Mouse (Mus musculus) midbrain, embryonic 13.5 days (tissue): Measurements from ENCODE around the gene Vmn1r217. TPM values are rescaled to one million over a fixed set of nuclear protein-coding genes. Genes with fewer than 3 reads are reported as not detected.

Experiments used
- polyA plus RNA-seq: library from polyadenylated mRNA; unstranded; fragments of >200 nt; fragmentation: Nextera tagmentation; extraction: Ambion mirVana; gene quantifications from 2 replicates; pipeline ENCODE4 v1.2.1, GENCODE M21; 2015

Gene Vmn1r217
- polyA plus RNA-seq, 1 experiment from 2014 or later: not detected

Other genes with a start within 250 kb of the Vmn1r217 start
- not detected in 2 replicates for gene Vmn1r212, start 234.0 kb downstream of the Vmn1r217 start, polyA plus RNA-seq
- not detected in 2 replicates for gene Vmn1r213, start 110.6 kb downstream of the Vmn1r217 start, polyA plus RNA-seq
- gene Vmn1r214, start 87.8 kb downstream of the Vmn1r217 start, polyA plus RNA-seq: not detected in 2 replicates
- gene Vmn1r215, start 50.2 kb downstream of the Vmn1r217 start, polyA plus RNA-seq: not detected in 2 replicates
- not detected in 2 replicates for gene Vmn1r218, start 14.9 kb upstream of the Vmn1r217 start, polyA plus RNA-seq
- gene Vmn1r219, start 41.1 kb upstream of the Vmn1r217 start, polyA plus RNA-seq: not detected in 2 replicates
- not detected in 2 replicates for gene Vmn1r220, start 69.7 kb upstream of the Vmn1r217 start, polyA plus RNA-seq
- not detected in 2 replicates for gene Vmn1r221, start 95.9 kb upstream of the Vmn1r217 start, polyA plus RNA-seq
- gene Vmn1r222, start 117.7 kb upstream of the Vmn1r217 start, polyA plus RNA-seq: not detected in 2 replicates
- not detected in 2 replicates for gene Vmn1r223, start 128.9 kb upstream of the Vmn1r217 start, polyA plus RNA-seq